Mouse (Mus musculus): ENCODE data around the gene H2-Q10. TPM values are rescaled to one million over a fixed set of nuclear protein-coding genes. Genes with fewer than 3 reads are reported as not detected.
"Not testable (repeated sequence)": the region's sequence is repeated elsewhere in the genome, so short reads cannot be mapped to it uniquely, and the experiment has no call there.

H2-Q10 gene
- polyA plus RNA-seq, 1 experiment from 2014 or later, result 1.2 TPM

DNA sequence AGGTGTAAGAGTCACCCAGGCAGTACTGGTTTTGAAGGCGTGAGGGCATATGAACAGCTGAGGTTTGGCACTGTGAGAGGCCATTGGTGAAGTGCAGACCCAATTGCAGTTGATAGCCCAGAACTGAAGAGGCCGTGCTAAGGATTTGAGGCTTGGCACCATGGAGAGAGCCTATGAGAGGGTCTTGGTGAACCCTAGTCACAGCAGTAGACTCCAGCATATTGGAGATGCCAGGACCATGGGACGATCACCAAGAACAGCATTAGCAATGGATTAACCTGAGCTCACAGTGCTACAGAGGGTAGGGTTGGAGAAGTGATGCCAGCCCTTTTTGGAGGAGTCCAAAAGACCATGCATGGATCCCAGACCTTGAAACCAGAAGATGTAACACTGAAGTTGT, 37.7 kb upstream of the H2-Q10 start:
- not testable (repeated sequence) for H3K4me3 ChIP-seq; H3K36me3 ChIP-seq; H3K9ac ChIP-seq; ATAC-seq (ENCODE audit: insufficient number of reproducible peaks, low FRiP score); H3K27ac ChIP-seq (ENCODE audit: poor library complexity, severe bottlenecking); H3K4me1 ChIP-seq (replicated peaks); H3K4me2 ChIP-seq; H3K9me3 ChIP-seq (replicated peaks)
- WGBS, result 72% methylated on average over 3 of the region's 3 CpGs
- H3K27me3 ChIP-seq (replicated peaks), result peaks cover 33% of the 10 kb centered on the region

DNA sequence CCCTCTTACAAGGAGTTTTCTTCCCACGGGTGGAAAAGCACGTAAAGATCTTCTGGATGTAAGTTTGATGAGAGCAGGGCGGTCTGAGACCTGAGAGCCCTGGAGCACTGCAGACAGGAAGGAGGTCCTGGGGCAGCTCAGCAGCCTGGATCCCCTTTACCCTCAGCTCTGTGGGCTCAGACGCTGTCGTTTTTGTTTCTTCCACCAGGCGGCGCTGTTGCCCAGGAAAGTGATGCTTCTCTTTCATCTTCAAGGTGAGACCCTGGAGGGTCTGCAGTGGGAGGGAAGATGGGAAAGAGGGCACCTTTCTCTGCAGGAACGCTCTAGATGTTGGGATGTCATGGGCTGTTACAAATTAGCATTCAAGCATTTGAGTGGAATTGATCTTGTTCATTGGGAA, 35.1 kb upstream of the H2-Q10 start:
- H3K4me2 ChIP-seq; ATAC-seq (ENCODE audit: insufficient number of reproducible peaks, low FRiP score); H3K9me3 ChIP-seq (replicated peaks); H3K36me3 ChIP-seq; H3K4me3 ChIP-seq; H3K9ac ChIP-seq; H3K4me1 ChIP-seq (replicated peaks); H3K27ac ChIP-seq (ENCODE audit: poor library complexity, severe bottlenecking): not testable (repeated sequence)
- H3K27me3 ChIP-seq (replicated peaks), result peaks cover 40% of the 10 kb centered on the region
- WGBS, result 6% methylated on average over 8 of the region's 8 CpGs

DNA sequence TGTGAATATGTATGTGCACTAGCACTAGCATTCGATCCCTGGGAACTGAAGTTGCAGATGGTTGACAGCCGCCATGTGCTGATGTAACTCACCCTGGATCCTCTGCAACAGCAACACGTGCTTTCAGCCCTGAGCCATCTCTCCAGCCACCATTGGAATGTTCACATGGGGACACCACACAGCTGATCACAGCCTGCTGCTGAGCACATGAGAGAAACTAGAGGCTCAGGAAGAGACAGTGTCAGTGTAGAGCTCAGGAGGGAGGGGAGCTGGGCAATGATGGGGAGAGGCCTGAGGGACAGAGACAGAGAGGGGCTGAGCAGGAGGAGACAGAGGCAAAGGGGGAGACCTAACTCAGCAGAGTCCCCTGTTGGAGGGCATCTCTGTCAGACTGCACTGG, 34.3 kb upstream of the H2-Q10 start:
- H3K4me3 ChIP-seq; ATAC-seq (ENCODE audit: insufficient number of reproducible peaks, low FRiP score); H3K4me2 ChIP-seq; H3K36me3 ChIP-seq; H3K27ac ChIP-seq (ENCODE audit: poor library complexity, severe bottlenecking); H3K9me3 ChIP-seq (replicated peaks); H3K9ac ChIP-seq; H3K4me1 ChIP-seq (replicated peaks): not testable (repeated sequence)
- WGBS, result 73% methylated on average over 3 of the region's 3 CpGs
- peaks cover 46% of the 10 kb centered on the region for H3K27me3 ChIP-seq (replicated peaks)

GRCm38 (mm10) chr17:35437386-35437936, 32.4 kb upstream of the H2-Q10 start:
- not testable (repeated sequence) for H3K4me2 ChIP-seq; H3K4me3 ChIP-seq; H3K9ac ChIP-seq; H3K36me3 ChIP-seq; ATAC-seq (ENCODE audit: insufficient number of reproducible peaks, low FRiP score); H3K4me1 ChIP-seq (replicated peaks); H3K9me3 ChIP-seq (replicated peaks); H3K27ac ChIP-seq (ENCODE audit: poor library complexity, severe bottlenecking)
- 55% methylated on average over 1 of the region's 1 CpGs for WGBS
- peaks cover 41% of the 10 kb centered on the region for H3K27me3 ChIP-seq (replicated peaks)

DNA sequence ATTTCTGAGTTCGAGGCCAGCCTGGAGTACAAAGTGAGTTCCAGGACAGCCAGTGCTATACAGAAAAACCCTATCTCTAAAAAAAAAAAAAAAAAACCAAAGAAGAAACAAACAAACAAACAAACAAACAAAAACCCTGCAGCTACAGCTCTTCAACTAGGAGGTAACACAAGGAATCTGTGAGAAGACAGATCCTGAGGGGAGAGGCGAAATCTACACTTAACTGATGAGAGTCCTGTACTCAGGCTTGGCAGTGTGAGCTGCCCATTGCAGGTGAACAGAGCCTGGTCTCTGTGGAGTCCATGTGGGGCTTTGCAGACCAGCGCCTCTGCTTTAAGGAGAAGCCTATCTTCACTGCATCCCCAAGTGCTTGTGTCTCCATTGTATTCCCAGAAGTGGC, 31.5 kb upstream of the H2-Q10 start:
- not testable (repeated sequence) for H3K4me3 ChIP-seq; H3K9me3 ChIP-seq (replicated peaks); H3K36me3 ChIP-seq; ATAC-seq (ENCODE audit: insufficient number of reproducible peaks, low FRiP score); H3K9ac ChIP-seq; H3K27ac ChIP-seq (ENCODE audit: poor library complexity, severe bottlenecking); H3K4me1 ChIP-seq (replicated peaks)
- 49% methylated on average over 3 of the region's 3 CpGs for WGBS
- Histone ChIP-seq H3K27me3 (replicated peaks) (peaks cover 47% of the 10 kb centered on the region), H3K4me2 (peak overlapping the region; percentile 86)

- not testable (repeated sequence) for H3K9me3 ChIP-seq (replicated peaks); H3K4me1 ChIP-seq (replicated peaks); H3K27ac ChIP-seq (ENCODE audit: poor library complexity, severe bottlenecking); H3K36me3 ChIP-seq
- H3K9ac ChIP-seq, result peak within 1 kb of the TSS; percentile 51
- H3K4me2 ChIP-seq, result peak within 1 kb of the TSS; percentile 86
- peak within 1 kb of the TSS; percentile 50 for H3K4me3 ChIP-seq
- 4% methylated on average over 18 of the region's 18 CpGs for WGBS
- peaks cover 49% of the 10 kb centered on the region for H3K27me3 ChIP-seq (replicated peaks)
- ATAC-seq (ENCODE audit: insufficient number of reproducible peaks, low FRiP score), result peak; percentile 80
These were observed 31.0 kb upstream of the H2-Q10 start, which contains the start of gene H2-Q7 for GRCm38 (mm10) chr17:35438885-35439284. Gene H2-Q7 (plus strand): TSS chr17:35439155.

- Histone ChIP-seq H3K9ac (peak overlapping the region; percentile 51), H3K4me3 (peak overlapping the region; percentile 50), H3K27me3 (replicated peaks) (peaks cover 49% of the 10 kb centered on the region), H3K4me2 (peak overlapping the region; percentile 86)
- H3K27ac ChIP-seq (ENCODE audit: poor library complexity, severe bottlenecking); H3K36me3 ChIP-seq; H3K9me3 ChIP-seq (replicated peaks); H3K4me1 ChIP-seq (replicated peaks): not testable (repeated sequence)
- under 1% methylated on average over 48 of the region's 48 CpGs for WGBS
- ATAC-seq (ENCODE audit: insufficient number of reproducible peaks, low FRiP score), result peak; percentile 30
These were observed 30.6 kb upstream of the H2-Q10 start for GRCm38 (mm10) chr17:35439295-35439747.

- peak overlapping the region; percentile 50; the same call in 1 of the 2 replicates for H3K4me3 ChIP-seq
These were observed 29.8 kb upstream of the H2-Q10 start for GRCm38 (mm10) chr17:35439925-35440645.

GRCm38 (mm10) chr17:35442376-35442775, 27.5 kb upstream of the H2-Q10 start:
- ATAC-seq (ENCODE audit: insufficient number of reproducible peaks, low FRiP score); H3K9ac ChIP-seq; H3K9me3 ChIP-seq (replicated peaks); H3K36me3 ChIP-seq; H3K4me1 ChIP-seq (replicated peaks); H3K27ac ChIP-seq (ENCODE audit: poor library complexity, severe bottlenecking); H3K4me3 ChIP-seq; H3K4me2 ChIP-seq: not testable (repeated sequence)
- WGBS, result 76% methylated on average over 2 of the region's 2 CpGs
- peaks cover 36% of the 10 kb centered on the region for H3K27me3 ChIP-seq (replicated peaks)

More at GRCm38 (mm10) chr17:35439925-35440645, 29.8 kb upstream of the H2-Q10 start:
- not testable (repeated sequence) for H3K36me3 ChIP-seq; H3K27ac ChIP-seq (ENCODE audit: poor library complexity, severe bottlenecking); H3K9ac ChIP-seq; H3K4me1 ChIP-seq (replicated peaks); H3K9me3 ChIP-seq (replicated peaks); ATAC-seq (ENCODE audit: insufficient number of reproducible peaks, low FRiP score)
- Histone ChIP-seq H3K27me3 (replicated peaks) (peaks cover 45% of the 10 kb centered on the region), H3K4me2 (peak overlapping the region; percentile 86; the same call in 1 of the 2 replicates)
- WGBS, result 34% methylated on average over 27 of the region's 27 CpGs

DNA sequence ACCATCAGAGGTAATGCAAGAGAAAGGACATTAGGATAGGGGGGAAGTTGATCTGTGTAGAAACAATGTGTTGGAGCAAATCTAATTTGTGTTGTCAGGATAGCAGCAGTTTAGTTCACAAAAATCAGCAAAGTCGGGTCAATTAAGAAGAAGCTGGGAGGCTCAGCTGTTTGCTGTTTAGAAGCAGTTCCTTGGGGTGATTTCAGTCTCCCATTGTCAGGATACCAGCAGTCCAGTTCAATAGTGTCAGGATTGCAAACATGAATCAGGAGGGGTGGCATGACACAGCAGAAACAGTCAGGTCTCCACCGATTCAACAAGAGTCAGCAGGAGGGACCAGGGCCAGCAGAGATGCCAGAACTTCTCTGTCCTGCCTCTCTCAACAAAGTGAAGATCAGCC, 25.4 kb upstream of the H2-Q10 start:
- not testable (repeated sequence) for H3K9ac ChIP-seq; H3K4me2 ChIP-seq; H3K27ac ChIP-seq (ENCODE audit: poor library complexity, severe bottlenecking); H3K4me3 ChIP-seq; ATAC-seq (ENCODE audit: insufficient number of reproducible peaks, low FRiP score); H3K9me3 ChIP-seq (replicated peaks); H3K4me1 ChIP-seq (replicated peaks); H3K36me3 ChIP-seq
- WGBS, result 79% methylated on average over 2 of the region's 2 CpGs
- H3K27me3 ChIP-seq (replicated peaks), result peaks cover 19% of the 10 kb centered on the region

- H3K4me2 ChIP-seq; H3K27ac ChIP-seq (ENCODE audit: poor library complexity, severe bottlenecking); H3K4me1 ChIP-seq (replicated peaks); H3K9ac ChIP-seq; H3K27me3 ChIP-seq (replicated peaks); H3K36me3 ChIP-seq; ATAC-seq (ENCODE audit: insufficient number of reproducible peaks, low FRiP score); H3K9me3 ChIP-seq (replicated peaks); H3K4me3 ChIP-seq: not testable (repeated sequence)
- WGBS, result no CpG with 5 or more reads among the region's 1 CpGs
These were observed 11.6 kb upstream of the H2-Q10 start for GRCm38 (mm10) chr17:35458247-35458646.

All from heart, embryonic 12.5 days (tissue).